Mouse (Mus musculus) adrenal gland, postnatal 25 days (tissue): ENCODE measurements around the gene Haghl. TPM values are rescaled to one million over a fixed set of nuclear protein-coding genes. Genes with fewer than 3 reads are reported as not detected.

Experiments
- DNase-seq: peaks from one replicate; pipeline ENCODE4 v3.0.0; 2021; ENCODE audit warnings: mixed read lengths
- total RNA-seq: library from RNA; stranded (reverse); gene quantifications from 2 replicates; pipeline ENCODE4 v1.2.3, GENCODE M21; 2021

Gene Haghl
- total RNA-seq, 1 experiment from 2014 or later, result 43.5 TPM

DNA sequence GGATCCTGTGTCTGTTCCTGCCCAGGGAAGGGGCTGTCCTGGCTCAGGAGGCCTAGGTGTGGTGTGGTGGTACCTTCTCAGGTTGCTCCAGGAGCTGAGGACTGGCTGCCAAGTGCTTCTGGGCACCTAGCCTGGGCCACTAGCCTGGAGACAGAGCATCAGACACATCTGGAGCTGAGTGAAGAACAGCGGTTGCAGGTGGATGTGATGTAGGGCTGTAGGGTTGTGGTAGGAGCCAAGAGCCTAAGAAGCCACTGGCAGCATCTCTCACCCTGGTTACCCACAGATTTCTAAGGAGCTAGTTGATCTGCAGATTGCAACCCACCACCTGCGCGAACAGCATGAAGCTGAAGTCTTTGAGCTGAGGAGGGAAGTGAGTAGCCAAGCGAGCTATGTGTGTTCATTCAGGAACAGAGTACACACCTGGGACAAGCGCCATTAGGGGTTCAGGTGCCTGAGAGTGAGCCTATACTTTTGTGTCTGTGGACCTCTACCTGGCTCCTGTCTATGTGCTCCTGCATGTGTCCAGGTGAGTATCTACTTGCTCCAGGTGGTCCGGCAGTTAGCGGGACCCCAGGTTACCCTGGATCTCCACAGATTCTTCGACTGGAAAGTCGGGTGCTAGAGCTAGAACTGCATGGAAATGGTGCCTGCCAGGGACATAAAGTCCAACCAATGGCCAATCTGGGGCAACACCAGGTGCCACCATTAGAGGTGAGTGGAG is 1.5 kb upstream of the Haghl start:
- no peak for DNase-seq

DNA sequence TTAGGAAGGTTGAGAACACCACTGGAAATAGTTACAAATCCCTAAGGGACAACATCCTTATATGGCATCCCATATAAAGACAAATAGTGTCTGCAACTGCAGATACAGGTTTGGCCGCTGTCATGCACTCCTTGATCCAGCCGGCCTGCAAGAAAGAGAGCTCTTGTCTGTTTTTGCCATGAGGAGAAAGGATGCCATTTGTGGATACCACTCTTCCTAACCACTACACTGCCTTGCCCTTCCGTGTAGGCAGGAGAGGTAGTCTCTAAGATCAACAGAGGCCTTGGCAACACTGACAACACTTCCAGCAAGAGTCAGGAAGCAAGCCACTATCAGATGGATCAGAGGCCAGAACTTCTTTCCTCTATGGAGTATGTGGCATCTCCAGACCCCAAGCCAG is 807 bp upstream of the Haghl start, which contains the start of gene Ccdc78:
TSS of gene Ccdc78 (plus strand) at position 301 of the 400 bp plus-strand sequence.
- no peak for DNase-seq

DNA sequence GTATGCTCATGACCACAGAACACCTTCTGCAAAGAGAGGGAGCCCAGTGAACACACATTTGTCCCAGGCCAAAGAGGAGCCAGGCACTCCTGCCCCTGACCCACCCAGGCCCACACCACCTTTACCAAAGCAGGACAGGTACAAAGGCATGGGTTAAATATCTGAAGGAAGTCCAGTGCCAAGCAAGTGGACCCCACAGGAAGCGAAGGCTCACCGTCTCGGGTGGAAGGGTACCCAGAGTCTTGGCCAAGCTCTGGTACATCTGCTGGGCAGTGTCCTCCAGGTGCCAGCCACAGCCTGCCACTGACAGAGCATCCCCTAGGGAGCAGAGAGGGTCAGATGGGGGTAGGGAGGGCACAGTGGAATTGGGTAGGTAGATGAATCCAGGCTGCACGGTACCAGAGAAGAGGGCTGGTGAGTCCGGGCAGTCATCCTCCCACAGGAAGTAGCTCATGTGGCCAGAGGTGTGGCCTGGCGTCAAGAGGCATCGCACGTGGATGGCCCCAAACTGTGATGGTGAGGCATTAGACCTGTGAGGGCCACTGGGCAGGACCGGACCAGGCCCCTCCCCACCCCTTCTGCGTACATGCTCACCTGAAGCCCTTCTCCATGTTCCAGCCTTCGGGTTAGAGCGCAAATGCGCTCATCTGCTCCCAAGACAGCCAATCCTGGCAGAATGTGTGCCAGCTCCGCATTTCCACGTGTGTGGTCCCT is 1.5 kb downstream of the Haghl start:
- no peak for DNase-seq

DNA sequence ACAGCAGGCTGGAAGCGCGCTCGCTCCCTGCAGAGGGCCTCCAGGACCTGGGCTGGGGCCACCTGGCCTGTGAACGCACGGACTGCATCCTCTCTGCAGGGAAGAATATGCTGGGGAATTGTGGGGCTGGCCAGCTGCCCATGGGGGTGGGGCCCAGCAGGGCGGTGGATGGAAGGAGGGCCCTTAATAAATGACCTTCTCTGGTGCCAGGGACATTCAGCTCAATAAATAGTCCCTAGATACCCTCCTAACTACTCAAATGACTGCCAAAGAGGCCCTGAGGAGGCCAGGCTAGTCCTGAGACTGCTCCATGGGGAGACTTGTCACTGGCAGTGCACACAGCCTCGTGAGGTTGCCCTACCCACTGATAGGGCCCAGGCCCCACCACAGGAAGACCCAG is 2.4 kb downstream of the Haghl start:
- DNase-seq, result peak; percentile 72

DNA sequence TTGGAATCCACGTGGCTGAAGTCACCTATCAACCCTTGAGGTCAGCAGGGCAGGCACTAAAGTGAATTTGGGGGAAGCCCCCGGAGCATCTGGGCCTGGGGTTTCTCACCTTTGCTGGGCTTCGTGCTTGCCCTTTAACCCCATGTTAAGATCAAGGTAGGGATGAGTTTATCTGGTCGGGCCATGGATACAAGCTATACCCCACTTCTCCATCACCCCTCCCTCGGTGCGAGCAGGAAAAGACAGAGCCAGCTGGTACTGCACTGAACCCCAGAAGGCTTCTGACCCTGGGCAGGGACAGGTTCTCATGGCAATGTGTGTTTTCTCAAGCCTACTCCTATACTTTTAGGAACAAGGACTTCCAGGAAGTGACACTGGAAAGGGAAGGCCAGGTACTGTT is 4.1 kb downstream of the Haghl start:
- no peak for DNase-seq

DNA sequence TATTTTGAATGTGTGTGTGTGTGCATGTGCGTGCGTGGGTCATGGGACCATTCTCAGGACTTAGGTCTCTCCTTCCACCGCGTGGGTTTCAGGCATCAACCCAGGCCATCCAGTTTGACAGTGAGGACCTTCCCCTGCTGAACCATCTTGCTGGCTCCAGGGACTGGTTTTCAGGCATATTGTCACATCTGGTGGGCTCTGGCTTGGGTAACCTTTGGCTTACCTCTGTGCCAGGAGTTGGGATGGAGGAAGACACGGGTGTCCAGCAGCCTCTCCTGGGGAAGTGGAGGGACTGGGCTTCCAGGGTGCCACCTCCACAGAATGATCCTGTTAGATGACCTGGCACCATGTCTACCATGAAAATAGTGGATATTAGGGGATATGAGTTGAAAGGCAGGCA is 7.5 kb downstream of the Haghl start:
- no peak for DNase-seq

DNA sequence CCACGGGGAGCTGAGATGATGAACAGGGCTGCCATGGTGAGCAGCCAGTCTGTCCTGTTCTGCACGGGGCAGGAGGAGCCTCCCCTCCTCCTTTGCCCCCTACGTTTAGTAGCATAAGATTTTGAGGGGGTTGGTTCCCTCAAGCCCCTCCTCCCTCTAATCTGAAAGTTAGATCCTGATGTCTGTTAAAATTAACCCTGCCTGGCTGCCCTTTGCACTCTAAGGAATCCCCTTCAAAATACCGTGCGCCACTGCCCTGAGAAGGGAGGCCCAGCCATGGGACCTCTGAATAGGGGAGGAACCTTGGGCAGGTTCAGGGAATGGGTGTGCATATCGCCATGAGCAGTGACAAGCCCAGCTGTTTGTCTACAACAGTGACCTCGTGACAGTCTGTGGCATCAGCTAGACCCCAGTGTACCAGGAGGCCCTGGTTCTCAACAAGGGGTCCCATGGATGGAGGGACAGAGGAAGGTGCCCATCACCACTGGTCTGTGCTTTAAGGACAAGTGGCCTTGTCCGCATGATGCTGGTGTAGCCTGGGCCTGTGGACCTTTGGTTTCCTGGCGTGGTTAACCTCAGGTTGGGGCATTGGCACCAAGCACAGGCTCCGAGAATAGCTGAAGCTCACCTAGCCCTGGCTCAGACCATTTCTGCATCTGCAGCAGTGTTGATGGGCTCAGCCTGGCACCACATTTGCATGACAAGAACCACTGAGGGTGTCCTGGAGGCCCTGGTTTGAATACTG is 10.0 kb downstream of the Haghl start:
- DNase-seq, result no peak

DNA sequence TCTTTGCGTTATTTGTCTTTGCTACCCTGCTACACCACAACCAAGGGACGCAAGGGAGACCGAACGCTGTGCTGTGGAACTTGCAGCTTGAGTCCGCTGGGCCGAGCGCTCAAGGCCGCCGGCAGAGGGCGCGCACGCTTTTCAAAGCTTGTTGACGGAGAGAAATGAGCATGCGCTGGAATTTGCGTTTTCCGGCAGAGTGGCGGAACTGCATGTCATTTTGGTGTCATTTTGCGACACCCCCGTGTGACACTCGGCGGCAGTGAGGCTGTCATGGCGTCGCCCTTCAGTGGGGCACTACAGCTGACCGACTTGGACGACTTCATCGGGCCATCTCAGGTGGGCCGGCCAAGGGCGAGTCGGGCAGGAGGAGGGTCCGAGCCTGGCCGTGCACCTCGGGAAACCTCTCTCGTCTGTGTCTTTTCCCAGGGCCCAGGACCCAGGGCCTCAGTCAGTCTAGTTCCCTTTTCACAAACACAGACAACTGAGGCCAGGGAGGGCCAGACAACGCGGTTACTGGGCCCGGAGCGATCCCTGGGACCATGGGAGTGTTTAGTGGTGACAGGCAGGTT is 11.8 kb downstream of the Haghl start, which contains the start of gene Narfl:
TSS of gene Narfl (plus strand) at position 228 of the 572 bp plus-strand sequence.
- peak; percentile 96 for DNase-seq

DNA sequence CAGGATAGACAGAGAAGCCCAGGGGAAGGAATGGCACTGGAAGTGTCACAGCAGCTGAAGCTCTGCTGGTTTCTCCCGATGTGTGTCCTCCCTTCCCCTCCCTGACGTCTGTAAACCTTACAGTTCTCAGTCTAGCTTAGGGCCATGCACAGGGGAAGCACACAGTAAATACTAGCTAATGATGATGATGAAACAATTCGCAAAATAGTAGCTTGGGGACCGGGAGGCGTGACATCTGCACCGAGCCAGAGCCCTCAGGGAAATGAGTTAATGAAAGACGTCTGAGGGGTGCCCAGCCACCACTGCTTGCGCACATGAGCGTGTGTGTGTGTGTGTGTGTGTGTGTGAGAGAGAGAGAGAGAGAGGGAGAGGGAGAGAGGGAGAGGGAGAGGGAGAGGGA is 16.1 kb downstream of the Haghl start:
- no peak for DNase-seq

DNA sequence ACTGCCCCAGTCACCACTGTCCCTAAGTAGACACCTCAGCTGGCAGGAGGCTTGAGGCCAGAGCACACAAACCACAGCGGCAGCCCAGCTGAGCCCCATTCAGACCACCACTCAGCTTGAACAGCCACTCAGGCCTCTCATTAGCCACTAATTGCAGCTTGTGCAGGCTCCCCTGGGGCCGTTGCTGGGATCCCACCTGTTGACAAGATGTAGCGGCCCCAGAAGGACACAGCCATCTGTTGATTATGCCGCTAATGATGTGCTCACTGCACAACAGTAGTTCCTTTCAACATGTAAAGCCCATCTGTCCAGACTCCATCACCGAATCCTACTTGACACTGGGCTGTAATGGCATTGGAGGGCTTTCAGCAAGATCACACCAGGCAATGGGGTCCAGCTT is 19.6 kb downstream of the Haghl start:
- no peak for DNase-seq

DNA sequence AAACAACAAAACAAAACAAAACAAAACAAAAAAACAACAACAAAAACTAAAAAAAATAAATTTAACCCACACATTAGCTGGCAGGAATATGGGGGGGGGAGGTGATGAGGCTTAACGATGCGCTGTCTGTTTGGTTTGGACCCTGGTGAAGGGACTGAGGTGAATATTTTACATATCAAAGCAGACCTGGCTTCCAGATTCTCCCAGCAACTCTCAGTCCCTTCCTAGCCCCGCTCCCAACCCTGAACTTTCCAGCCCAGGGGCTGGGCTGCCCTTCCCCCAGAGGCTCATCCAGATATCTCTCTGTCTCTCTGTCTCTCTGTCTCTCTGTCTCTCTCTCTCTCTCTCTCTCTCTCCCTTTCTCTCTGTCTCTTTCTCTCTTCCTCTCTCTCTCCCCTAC is 22.9 kb downstream of the Haghl start:
- DNase-seq, result no peak

DNA sequence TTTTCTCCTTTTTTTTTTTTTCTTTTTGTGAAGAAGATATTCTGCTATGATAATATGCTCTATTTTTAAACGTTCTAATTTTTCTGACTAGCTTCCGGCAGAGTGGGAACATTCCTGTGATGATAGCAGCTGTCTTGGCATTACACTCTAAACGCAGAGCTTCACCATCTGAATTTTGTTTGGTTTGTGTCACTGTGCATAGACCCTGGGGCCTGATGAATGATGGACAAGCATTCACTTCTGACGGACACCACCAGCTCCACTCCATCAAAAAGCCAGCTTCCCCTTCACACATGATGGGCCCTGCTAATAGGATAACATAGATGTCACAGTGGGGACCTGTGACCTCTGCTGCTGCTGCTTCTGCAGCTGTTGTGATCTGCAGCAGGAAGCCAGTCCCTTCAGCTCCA is 23.9 kb downstream of the Haghl start:
- DNase-seq, result no peak

DNA sequence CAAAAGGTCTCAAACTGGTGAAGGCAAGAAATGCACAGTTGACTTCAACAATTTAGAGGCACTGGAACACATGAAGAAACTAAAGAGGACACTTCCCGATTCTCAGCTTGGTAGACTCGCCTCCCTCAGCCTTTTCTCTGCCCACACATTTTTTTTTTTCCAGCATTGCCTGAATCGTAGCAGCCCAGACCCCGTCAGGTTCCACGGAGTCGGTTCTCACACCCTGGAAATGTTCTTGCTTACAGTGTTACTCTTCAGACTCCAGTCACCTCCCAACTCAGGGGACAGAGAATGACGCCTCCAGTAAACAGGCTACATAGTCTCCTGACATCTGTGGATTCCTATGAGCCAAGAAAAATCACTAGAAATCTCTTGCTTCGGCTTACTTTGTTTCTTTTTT is 25.3 kb downstream of the Haghl start:
- no peak for DNase-seq

DNA sequence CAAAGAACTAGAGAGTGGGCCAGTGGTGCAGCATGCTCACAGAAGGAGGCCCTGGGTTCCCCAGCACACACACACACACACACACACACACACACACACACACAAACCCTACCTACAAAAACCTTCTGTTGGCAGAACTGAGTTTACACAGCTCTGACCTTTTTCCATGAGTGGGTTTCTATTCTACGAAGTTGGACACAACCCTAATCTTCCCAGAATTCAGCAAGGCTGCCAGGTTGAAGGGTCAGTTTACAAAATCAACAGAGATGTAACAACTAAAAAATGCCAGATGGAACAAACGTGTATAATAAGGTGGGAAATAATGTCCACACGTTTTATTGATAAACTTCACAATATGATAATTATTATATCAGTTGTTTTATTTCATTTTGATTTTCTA is 27.8 kb downstream of the Haghl start:
- DNase-seq, result no peak

DNA sequence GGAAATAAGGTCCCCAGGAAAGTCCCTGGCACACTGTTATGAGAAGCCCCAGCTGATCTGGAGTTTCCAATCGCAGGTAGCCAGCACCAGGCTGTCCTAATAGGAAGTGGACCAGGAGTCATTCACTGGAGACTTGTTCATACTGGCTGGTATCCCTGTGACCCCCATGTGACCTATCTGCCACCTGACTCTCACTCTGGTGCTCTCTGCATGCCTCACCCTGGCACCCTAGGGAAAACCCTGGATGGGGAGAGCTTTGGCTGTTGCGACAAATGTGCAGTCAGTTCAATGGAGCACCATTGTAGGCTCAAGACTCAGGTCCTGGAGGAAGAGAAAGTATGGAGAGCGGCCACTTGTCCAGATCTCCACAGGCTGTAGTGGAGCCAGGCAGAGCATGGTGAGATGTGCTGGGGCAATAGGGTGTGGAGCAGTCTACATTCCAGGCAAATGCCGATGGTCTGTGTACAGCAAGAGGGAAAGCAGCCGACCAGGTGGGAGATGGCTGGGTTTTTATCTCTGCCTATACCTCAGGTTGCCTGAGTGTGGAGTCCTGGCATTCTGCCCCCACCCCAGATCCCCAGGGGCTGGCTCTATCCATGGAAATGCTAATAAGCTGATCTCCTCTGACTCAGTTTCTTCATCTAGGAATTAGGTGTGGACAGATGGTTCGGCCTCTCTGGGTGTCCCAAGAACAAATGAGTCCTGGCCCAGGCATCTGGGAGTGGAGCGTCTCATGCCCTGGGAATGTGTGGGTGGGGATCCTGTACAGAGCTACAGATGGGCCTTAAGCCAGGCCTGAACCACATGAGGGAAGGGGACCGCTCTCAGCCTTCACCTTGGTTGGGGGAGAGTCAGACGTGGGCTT is 28.9 kb downstream of the Haghl start:
- DNase-seq, result no peak

DNA sequence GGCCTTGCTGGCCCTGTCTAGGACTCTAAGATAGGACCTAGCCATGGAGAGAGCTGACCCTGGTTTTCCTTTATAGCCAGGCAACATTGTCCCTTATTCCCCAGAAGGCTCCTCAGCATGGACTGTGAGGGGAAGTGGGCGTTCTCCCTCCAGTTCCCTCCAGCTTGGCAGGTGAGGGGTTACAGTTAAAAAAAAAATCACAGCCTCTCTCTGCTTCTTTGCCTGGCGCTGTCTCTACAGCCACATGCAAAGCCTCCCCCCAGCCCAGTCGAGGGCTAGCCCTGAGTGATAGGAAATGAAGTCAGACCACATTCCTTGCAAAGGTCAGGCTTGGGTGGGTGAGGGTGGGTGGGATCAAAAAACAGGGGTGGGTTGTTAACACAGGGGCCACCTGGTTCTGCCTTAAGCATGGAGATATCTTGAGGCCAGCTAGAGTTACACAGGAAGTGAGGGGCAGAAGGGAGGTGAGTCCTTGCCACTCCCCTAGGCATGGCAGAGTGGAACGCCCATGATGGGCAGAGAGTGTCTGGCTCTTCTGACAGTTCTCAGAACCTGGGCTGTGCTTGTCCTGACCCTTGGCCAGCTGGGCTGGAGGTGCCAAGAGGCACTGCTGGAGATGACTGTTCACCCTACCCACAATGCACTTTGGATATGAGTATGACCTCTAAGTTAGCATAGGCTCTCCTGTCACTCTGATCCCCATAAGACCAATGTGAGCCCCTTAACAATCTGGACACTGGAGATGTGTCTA is 29.7 kb downstream of the Haghl start:
- DNase-seq, result no peak

DNA sequence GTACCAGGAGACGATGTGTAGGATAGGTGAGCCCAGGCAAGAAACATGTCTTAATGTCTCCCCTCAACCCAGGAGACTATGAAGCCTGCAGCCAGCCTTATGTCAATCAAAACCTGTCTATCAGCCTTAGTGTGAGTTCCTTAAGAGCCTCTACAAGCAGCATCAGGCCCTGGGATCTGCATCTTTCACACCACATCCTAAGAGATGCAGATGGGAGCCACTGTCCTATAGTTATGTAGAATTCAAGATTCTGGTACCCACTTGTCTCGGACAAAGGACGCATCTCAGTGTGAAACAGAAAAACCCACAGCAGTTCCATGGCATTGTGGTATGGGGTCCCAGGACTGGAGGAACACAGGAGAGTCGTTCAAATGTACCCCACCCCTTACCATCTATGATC is 30.4 kb downstream of the Haghl start:
- DNase-seq, result no peak

DNA sequence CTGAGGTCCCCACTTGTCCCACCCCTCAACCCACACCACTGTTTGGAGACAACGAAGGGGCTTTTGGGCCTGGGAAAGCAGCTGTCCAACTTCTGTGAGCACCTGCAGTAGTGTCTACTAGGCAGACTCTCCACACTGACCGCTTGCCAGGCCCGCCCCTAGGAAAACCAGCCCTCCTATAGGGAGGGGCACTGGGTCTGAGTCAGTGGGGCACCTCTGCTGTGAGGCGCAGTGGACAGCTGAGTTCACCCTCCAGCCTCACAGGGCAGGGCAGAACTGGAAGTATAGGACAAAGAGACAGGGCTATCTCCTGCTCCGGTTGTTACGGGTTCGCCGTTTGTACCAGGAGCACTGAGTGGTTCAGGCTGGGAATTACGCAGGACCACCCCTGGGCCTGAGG is 31.2 kb downstream of the Haghl start, which contains the start of gene Msln:
TSS of gene Msln (minus strand) at position 138 of the 400 bp plus-strand sequence.
- DNase-seq, result no peak

DNA sequence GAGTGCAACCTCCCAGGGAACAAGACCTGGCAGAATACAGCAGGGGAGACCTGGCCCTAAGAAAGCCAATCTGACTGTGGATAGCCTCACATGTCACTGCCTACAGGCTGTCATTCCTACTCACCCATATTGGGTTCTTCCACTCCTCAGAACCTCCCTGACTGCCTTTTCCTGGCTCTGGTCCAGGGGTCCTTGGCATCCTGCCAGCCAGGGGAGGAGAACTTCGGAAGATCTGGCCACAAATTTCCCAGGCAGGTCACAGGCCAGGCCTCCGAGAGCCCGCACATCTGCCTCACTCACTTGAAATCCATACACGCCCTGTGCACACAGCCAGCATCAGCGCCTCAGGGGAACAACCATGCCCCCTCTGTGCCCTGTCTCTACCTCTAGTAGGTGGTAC is 34.0 kb downstream of the Haghl start:
- peak; percentile 79 for DNase-seq

DNA sequence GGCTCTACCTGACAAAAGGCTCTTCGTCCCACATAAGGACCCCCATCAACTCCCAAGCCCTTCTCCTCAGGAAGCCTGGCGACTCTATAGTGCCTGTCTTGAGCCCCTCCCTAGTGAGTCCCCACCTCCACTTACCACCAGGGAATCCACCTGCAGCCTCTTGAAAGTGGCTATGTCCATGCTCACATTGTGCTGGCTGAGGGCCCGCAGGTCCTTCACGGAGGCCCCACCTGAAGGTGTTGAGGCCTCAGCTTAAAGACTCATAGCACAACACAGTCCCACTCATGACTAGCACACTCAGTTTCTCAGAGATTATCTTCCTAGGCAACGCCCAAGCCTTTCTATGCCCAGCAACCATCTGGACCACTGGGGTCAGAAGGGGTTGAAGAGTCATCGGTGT is 36.2 kb downstream of the Haghl start:
- no peak for DNase-seq

DNA sequence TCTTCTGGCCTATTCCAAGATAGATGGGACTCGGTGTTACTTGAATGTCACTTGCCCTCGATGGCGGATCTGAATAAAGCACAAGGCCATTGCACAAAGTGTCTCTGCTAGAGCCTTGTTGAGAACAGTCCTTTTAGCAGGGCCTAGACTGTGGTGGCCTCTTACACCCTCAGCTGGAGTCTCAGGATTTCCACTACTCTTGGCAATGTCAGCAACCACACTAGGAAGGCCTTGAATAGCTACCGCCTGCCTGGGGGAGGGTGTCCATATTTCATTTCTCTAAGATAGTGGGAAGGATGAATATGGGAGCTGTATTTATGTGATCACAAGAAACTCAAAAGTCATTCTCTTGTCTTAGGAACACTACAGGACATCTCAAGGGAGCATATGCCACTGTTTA is 37.2 kb downstream of the Haghl start:
- DNase-seq, result no peak
